Mouse (Mus musculus) activated CD4-positive, CD25-positive, alpha-beta regulatory T cell, adult 4 months (primary cell): ENCODE results near the gene Entpd1. TPM values are rescaled to one million over a fixed set of nuclear protein-coding genes. Genes with fewer than 3 reads are reported as not detected.
A peak's percentile ranks its signal among the peaks of the same experiment; 100 is the strongest.

Experiments
- ATAC-seq: one replicate; pipeline ENCODE4 v1.8.0; 2017
- polyA plus RNA-seq, 2 experiments: library from polyadenylated mRNA; unstranded; fragments of 100-300 nt; shearing (Covaris generic); gene quantifications; one replicate each; pipeline ENCODE4 v1.2.1; 2017

The Entpd1 gene
- polyA plus RNA-seq, 2 experiments from 2014 or later, result 37.7 to 51.7 TPM

- ATAC-seq, result no peak
These were observed 116.0 kb downstream of the Entpd1 start for GRCm38 (mm10) chr19:40728213-40728612.

GRCm38 (mm10) chr19:40728732-40729420, 116.7 kb downstream of the Entpd1 start:
- ATAC-seq, result no peak

- no peak for ATAC-seq
These were observed 121.2 kb downstream of the Entpd1 start for GRCm38 (mm10) chr19:40733409-40733808.

GRCm38 (mm10) chr19:40733849-40734248, 121.7 kb downstream of the Entpd1 start:
- ATAC-seq, result no peak

- peak; percentile 81 for ATAC-seq
These were observed 124.7 kb downstream of the Entpd1 start for GRCm38 (mm10) chr19:40736680-40737512.

GRCm38 (mm10) chr19:40737613-40738012, 125.4 kb downstream of the Entpd1 start:
- ATAC-seq, result no peak

- ATAC-seq, result no peak
These were observed 126.6 kb downstream of the Entpd1 start for GRCm38 (mm10) chr19:40738683-40739324.

- ATAC-seq, result no peak
These were observed 134.4 kb downstream of the Entpd1 start for GRCm38 (mm10) chr19:40746603-40747002.

- no peak for ATAC-seq
These were observed 136.4 kb downstream of the Entpd1 start, which contains the start of gene Cc2d2b for GRCm38 (mm10) chr19:40748559-40748958. Gene Cc2d2b (plus strand): TSS chr19:40748753.

- ATAC-seq, result peak; percentile 59
These were observed 142.1 kb downstream of the Entpd1 start for GRCm38 (mm10) chr19:40754311-40754710.

- no peak for ATAC-seq
These were observed 147.9 kb downstream of the Entpd1 start for GRCm38 (mm10) chr19:40760071-40760470.

- ATAC-seq, result peak; percentile 28
These were observed 150.0 kb downstream of the Entpd1 start for GRCm38 (mm10) chr19:40762023-40762759.

GRCm38 (mm10) chr19:40767189-40767588, 155.0 kb downstream of the Entpd1 start:
- ATAC-seq, result no peak

GRCm38 (mm10) chr19:40769341-40769770, 157.2 kb downstream of the Entpd1 start:
- ATAC-seq, result no peak

GRCm38 (mm10) chr19:40788004-40788714, 176.0 kb downstream of the Entpd1 start:
- ATAC-seq, result peak; percentile 14

- ATAC-seq, result no peak
These were observed 176.5 kb downstream of the Entpd1 start for GRCm38 (mm10) chr19:40788715-40789084.

Other genes starting within 250 kb of the Entpd1 start
- 10 to 100 TPM; 14.0 to 15.7 TPM for gene Sorbs1, start 98.6 kb upstream of the Entpd1 start, polyA plus RNA-seq
- gene Aldh18a1, start 23.9 kb upstream of the Entpd1 start, polyA plus RNA-seq, result 10 to 100 TPM; 30.9 to 48.7 TPM
- gene Tctn3, start 133 bp upstream of the Entpd1 start, polyA plus RNA-seq, result 1 to 10 TPM; 6.5 to 7.2 TPM
- gene Cc2d2b, start 136.4 kb downstream of the Entpd1 start, polyA plus RNA-seq, result 1 to 10 TPM; 1.0 to 2.2 TPM
- 1 to 10 TPM; 3.1 to 3.2 TPM for gene Ccnj, start 218.9 kb downstream of the Entpd1 start, polyA plus RNA-seq